Mouse (Mus musculus): ENCODE results near the gene Nrp1.

The Nrp1 gene

DNA sequence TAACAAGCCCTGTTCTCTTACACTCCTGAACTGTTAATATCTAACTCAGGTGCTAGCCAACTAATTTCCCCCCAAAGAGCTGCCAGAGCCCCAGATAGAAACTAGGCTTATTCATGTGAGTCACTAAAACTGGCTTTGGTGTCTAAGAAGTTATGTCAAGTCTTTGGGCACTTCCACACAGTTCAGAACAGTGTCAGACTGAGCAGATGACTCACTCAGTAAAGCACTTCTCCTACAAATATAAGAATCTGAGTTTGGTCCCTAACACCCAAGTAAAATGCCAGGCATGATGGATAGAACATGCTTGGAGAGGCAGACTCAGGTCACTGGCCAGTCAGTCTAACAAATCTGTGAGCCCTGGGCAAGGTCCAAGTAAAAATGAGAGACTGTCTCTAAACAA lies 65.4 kb downstream of the Nrp1 start:
- no peak for DNase-seq

- DNase-seq: no peak
Observed at GRCm38 (mm10) chr8:128424626-128425333, 66.4 kb downstream of the Nrp1 start.

DNA sequence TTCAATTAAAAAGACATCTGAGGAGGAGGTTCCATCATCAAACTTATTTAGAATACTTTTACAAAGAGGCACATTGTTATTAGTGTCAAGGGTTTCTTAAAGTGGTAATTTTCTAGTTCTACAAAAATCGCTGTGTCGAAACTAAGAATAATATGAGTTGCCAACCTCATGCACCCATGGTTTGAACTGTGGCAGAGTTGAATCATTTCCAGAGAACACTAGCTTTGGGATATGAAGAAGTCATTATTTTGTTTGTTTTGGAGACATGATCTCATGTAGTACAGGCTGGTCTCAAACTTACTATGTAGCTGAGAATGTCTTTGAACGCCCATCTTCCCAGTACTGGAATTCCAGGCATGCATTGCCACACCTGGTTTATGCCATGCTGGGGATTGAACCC lies 68.7 kb downstream of the Nrp1 start:
- DNase-seq: no peak

GRCm38 (mm10) chr8:128428971-128429370 lies 70.6 kb downstream of the Nrp1 start:
- no peak for DNase-seq

DNA sequence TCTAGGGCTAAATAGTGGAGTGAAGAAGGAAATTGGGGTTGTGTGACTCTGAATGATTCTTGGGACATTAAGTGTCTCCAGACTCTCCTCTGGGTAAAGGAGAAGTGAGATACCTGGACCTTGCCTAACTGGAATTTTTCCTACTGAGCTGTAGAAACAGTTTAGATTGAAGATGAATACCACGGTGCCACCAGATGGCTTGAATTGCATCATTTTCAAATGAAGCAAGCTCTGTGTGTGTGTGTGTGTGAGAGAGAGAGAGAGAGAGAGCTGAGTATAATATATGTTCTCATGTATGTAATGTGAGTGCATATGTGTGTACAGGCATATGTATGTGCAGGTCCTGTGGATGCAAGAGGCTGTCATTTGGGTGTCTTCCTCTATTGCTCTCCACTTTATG lies 72.7 kb downstream of the Nrp1 start:
- DNase-seq: no peak

- no peak for DNase-seq
Observed at GRCm38 (mm10) chr8:128435749-128436148, 77.3 kb downstream of the Nrp1 start.

DNA sequence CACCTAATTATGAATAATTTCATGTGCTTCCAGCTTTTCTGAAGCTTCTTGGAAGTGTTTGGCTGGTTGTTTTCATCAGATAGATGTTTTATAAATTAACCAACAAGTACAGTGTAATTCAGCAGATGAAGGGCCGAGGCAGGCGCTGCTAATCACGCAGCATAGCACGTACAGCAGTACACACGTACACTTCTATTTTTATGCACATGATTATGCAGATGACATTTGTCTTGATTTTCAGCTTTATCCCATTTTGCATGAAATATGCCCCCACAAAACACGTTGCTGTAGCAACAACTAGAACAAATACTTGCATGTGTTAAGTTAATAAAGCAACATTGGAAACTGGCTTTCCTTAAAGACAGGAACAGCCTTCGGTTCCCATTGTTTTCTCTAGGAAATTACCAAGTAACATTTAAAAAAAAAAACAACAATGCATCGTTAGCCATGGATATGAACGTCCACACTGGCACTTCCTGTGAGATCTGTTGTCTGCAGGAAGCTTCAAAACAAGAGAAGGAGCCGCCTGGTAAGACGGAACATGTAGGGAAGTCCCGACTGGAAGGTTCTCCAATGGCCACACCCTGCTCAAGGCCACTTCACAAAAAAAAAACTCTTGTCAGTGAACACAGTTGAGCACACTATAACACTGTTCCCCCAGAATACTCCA lies 78.9 kb downstream of the Nrp1 start:
- no peak for DNase-seq

DNA sequence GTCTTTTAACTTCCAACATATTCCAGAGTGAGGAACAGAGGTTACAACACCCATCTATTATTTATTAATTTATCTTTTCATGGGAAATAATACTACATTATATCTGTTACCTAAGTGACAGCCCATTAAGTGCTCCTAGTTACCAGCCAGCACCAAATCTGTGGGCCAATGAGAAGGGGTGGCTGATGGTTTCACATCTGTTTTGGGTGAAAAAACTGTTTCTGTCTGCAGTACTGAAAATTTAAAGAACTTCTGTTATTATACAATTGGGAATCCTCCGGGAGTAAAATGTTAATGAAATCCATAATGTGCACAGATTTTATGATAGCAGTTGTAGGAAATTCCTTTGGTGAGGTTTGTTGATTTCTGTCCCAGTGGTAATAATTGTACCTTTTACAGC lies 83.0 kb downstream of the Nrp1 start:
- no peak for DNase-seq

DNA sequence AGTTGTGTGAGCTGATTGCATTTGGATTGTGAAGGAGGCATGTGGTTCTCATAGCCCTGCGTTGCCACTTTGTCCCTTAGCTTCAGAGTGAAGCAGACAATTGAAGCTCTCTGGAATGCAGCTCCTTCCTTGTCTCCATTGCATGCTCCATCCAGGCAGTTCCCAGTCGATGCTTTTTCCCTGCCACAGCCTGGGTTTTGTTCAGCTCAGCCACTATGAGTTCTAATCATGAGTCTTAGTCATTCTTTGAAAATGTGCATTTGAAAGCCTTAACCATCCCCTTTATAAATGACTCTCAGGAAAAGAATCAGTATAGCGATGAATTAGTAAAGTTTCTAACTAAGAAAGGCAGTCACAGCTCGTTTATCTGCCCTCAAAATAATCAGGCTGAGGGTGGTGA lies 87.2 kb downstream of the Nrp1 start:
- DNase-seq: no peak

GRCm38 (mm10) chr8:128446636-128447035 lies 88.2 kb downstream of the Nrp1 start:
- DNase-seq: no peak

- DNase-seq: no peak
Observed at GRCm38 (mm10) chr8:128447320-128447719, 88.9 kb downstream of the Nrp1 start.

DNA sequence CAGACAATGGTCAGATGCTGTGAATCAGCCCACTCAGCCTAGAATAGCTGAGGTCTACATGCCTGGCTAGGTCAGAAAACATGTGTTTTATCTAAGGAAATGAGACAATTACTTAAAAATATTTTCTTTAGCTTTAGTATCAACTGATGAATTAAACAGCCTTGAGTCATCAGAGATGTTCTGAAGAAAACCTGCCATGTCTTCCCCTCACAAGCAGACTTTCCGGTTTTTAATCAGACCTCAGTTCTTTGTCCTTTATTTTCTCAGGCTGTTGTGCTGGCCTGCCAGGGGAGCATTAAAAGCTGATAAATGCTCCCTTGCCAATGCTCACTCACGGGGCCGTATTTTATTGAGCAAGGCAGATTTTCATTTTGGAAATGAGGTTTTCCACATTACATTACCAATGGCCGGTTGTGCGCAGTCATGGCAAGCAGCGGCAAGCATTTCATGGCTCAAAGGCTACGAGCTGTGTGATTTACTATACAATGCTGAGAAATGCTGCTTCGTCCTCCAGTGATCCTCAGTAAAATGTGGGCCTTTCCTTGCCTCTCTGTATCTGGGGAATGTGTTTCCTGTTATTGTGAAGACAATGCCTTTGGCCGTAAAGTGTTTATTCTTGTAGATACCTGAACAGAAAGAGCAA lies 92.1 kb downstream of the Nrp1 start:
- no peak for DNase-seq

DNA sequence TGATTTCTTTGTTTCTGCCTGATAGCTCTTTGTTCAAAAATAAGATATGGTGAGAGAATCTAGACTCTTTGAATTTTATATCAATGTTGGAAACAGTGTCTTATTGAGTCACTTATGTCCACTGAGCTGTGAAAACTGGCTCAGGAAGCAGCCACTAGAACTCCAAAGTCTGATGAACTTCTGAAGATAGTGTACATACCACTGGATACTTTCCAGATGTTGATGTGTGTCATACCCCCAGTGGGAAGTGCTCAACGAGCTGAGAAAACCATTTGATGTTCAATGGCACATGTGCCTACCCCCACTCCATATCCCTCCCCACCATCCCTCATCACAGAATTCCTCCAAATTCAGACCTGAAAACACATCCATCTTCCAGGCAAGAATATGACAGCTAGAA lies 92.7 kb downstream of the Nrp1 start:
- DNase-seq: no peak

GRCm38 (mm10) chr8:128453471-128453870 lies 95.1 kb downstream of the Nrp1 start:
- DNase-seq: no peak

- no peak for DNase-seq
Observed at GRCm38 (mm10) chr8:128454026-128454425, 95.6 kb downstream of the Nrp1 start.

DNA sequence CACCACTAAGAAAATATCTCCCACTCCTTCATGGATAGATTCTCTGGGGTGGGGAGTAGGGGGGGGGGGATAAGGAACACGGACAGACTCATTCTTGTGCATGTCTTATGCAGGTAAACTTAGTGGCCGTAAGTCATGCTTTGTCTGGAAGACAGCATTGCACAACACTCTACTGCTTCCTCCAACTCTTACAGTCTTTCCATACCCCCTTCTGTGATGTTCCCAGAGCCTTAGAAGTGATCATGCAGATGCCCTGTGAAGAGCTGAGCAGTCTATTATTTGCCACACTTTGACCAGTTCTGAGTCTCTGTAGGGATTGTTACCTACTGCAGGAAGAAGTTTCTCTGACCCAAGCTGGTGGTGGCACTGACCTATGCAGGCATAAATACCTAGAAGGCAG lies 98.9 kb downstream of the Nrp1 start:
- DNase-seq: no peak

GRCm38 (mm10) chr8:128459704-128460103 lies 101.3 kb downstream of the Nrp1 start:
- no peak for DNase-seq

DNA sequence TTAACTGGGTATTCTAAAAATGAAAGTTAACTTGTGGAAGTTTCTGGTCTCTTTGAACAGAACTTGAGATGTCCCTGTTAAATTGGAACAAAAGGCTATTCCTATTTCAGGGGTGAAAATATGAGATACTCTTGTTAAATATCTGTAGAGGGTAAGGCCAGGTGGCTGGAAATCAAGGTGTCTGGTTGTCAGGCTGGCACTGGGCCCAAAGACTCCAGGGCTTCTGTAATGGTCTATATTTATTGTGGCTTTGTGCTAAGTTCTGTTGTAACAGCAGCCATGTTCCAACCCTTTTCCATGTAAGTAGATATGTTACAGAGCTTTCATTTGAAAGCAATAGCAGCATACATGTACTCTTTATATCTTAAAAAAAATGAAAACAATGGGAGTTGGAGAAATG lies 103.3 kb downstream of the Nrp1 start:
- no peak for DNase-seq

- no peak for DNase-seq
Observed at GRCm38 (mm10) chr8:128463162-128463561, 104.8 kb downstream of the Nrp1 start.

DNA sequence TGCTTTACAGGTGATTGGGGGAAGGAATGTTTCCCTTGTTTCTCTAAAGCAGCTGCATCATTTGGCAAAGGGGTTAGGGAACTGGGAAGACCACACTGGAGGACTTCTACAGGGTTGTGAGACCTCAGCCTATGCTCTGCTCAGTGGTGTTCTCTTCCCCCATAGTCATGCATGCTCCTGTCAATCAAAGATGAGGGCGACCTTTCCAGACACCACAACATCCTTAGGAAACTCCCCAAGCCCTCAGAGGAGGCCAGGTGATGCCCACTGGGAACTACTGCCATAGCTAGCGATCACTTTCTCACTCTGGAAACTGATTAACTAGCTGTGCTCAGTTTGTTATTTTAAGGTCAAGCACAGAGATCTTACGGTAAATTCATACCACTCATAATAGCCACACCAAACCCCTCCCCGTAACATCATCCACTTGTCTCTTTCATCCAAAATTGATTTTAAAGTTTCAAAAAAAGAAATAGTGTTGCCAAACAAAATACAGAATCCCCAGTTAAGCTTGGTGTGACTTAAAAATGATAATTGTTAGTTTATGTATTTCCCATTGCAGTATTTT lies 105.7 kb downstream of the Nrp1 start:
- DNase-seq: no peak

DNA sequence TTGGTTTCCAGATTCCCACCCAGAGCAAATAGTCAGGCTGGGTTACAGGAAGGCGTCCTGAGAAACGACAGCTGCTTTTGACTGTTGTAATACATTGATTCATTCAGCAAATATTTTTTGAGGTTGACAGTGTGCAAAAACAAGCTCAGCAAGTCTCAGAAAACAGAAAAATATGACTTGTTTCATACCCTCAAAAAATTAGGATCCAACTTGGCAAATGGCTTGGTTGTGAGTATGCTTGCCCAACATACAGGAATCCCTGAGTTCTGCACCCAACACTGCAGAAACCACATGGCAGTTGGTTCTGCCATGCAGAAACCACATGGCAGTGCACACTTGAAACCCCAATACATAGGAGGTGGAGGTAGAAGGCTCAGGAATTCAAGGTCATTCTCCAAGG lies 107.1 kb downstream of the Nrp1 start:
- no peak for DNase-seq

GRCm38 (mm10) chr8:128466681-128467430 lies 108.5 kb downstream of the Nrp1 start:
- DNase-seq: no peak

- DNase-seq: no peak
Observed at GRCm38 (mm10) chr8:128470097-128470496, 111.7 kb downstream of the Nrp1 start.

All from thymus, postnatal 4 days (tissue).